Mouse (Mus musculus) forebrain, embryonic 11.5 days (tissue): ENCODE data around the gene Naa80. TPM values are rescaled to one million over a fixed set of nuclear protein-coding genes. Genes with fewer than 3 reads are reported as not detected.

Experiments
- ATAC-seq: fragments of 200-750 bp; cut with Nextera tagmentation; replicated peaks from 2 replicates; pipeline ENCODE4 v1.8.0; 2017; ENCODE audit warnings: moderate TSS enrichment; ENCODE audit not compliant: low FRiP score
- DNase-seq: peaks from one replicate; pipeline ENCODE4 v3.0.0-alpha.2; 2017; ENCODE audit warnings: low spot score
- H3K27ac ChIP-seq: fragments of 300-500 bp; sonication (generic); 2 replicates; pipeline ENCODE4 v1.5.1; 2014; ENCODE audit warnings: low read depth, low read length
- H3K27me3 ChIP-seq: fragments of 300-500 bp; sonication (generic); 2 replicates; pipeline ENCODE4 v1.6.1; 2014; ENCODE audit warnings: mild to moderate bottlenecking, low read length, mixed read lengths; ENCODE audit not compliant: control insufficient read depth, insufficient read depth
- H3K36me3 ChIP-seq: fragments of 300-500 bp; sonication (generic); 2 replicates; pipeline ENCODE4 v1.6.1; 2014; ENCODE audit warnings: mild to moderate bottlenecking, low read length, moderate library complexity, mixed read lengths; ENCODE audit not compliant: control insufficient read depth, insufficient read depth
- H3K4me1 ChIP-seq: fragments of 300-500 bp; sonication (generic); replicated peaks from 2 replicates; pipeline ENCODE4 v1.6.1; 2014; ENCODE audit warnings: low read length, mixed read lengths; ENCODE audit not compliant: control insufficient read depth, insufficient read depth
- H3K4me2 ChIP-seq: fragments of 300-500 bp; sonication (generic); 2 replicates; pipeline ENCODE4 v1.6.1; 2014; ENCODE audit warnings: low read depth, mild to moderate bottlenecking, low read length, moderate library complexity, mixed read lengths; ENCODE audit not compliant: severe bottlenecking
- H3K4me3 ChIP-seq: fragments of 300-500 bp; sonication (generic); 2 replicates; pipeline ENCODE4 v1.5.1; 2014; ENCODE audit warnings: low read depth, low read length
- H3K9ac ChIP-seq: fragments of 300-500 bp; sonication (generic); 2 replicates; pipeline ENCODE4 v1.6.1; 2014; ENCODE audit warnings: low read length
- H3K9me3 ChIP-seq: fragments of 300-500 bp; sonication (generic); 2 replicates; pipeline ENCODE4 v1.6.1; 2016; ENCODE audit warnings: low read length, mixed read lengths; ENCODE audit not compliant: control insufficient read depth
- WGBS: fragments of 180-500 bp; shearing (Covaris S2); extraction: QIAGEN DNeasy Blood & Tissue Kit; methylation state at CpG from one replicate; pipeline ENCODE4 v1.1.7; 2014; 5-methylcytosine and 5-hydroxymethylcytosine counted together
- polyA plus RNA-seq: library from polyadenylated mRNA; unstranded; fragments of >200 nt; fragmentation: Nextera tagmentation; extraction: Ambion mirVana; gene quantifications from 2 replicates; pipeline ENCODE4 v1.2.1, GENCODE M21; 2014

Naa80 gene
- polyA plus RNA-seq, 1 experiment from 2014 or later, result 11.3 TPM

- no peak for ATAC-seq
- Histone ChIP-seq H3K9me3 (no peaks in the 10 kb centered on the region), H3K4me2 (peak overlapping the region; percentile 55), H3K27ac (peak overlapping the region; percentile 100), H3K4me1 (peaks cover 79% of the 10 kb centered on the region), H3K36me3 (no peaks in the 10 kb centered on the region; the same call in 1 of the 2 replicates), H3K4me3 (0 out of 2 replicates have a peak overlapping the region, but pooled peaks have one; percentile 27), H3K9ac (peak overlapping the region; percentile 73), H3K27me3 (no peaks in the 10 kb centered on the region)
- no peak for DNase-seq
- 16% methylated on average over 4 of the region's 4 CpGs for WGBS
Measured at GRCm38 (mm10) chr9:107629411-107629730, 50.7 kb downstream of the Naa80 start.

- WGBS, result 4% methylated on average over 14 of the region's 14 CpGs
- no peak for ATAC-seq
- no peaks in the 10 kb centered on the region; the same call in 1 of the 2 replicates for H3K36me3 ChIP-seq
- peaks cover 73% of the 10 kb centered on the region for H3K4me1 ChIP-seq
- peak overlapping the region; percentile 73 for H3K9ac ChIP-seq
- H3K27ac ChIP-seq, result peak overlapping the region; percentile 100
- H3K27me3 ChIP-seq, result no peaks in the 10 kb centered on the region
- H3K4me3 ChIP-seq, result peak overlapping the region; percentile 27
- DNase-seq, result peak; percentile 76
- H3K9me3 ChIP-seq, result no peaks in the 10 kb centered on the region
- H3K4me2 ChIP-seq, result peak overlapping the region; percentile 55
Measured at GRCm38 (mm10) chr9:107629901-107630425, 51.3 kb downstream of the Naa80 start.

- Histone ChIP-seq H3K4me1 (peaks cover 72% of the 10 kb centered on the region), H3K36me3 (no peaks in the 10 kb centered on the region; the same call in 1 of the 2 replicates), H3K27me3 (no peaks in the 10 kb centered on the region), H3K27ac (peak overlapping the region; percentile 100), H3K9me3 (no peaks in the 10 kb centered on the region), H3K4me3 (peak overlapping the region; percentile 27; the same call in 1 of the 2 replicates), H3K4me2 (peak overlapping the region; percentile 55), H3K9ac (peak overlapping the region; percentile 73)
- ATAC-seq (peak; percentile 57), DNase-seq (peak; percentile 91)
- 4% methylated on average over 4 of the region's 4 CpGs for WGBS
Measured at GRCm38 (mm10) chr9:107630576-107630975, 51.9 kb downstream of the Naa80 start.

GRCm38 (mm10) chr9:107631311-107631826, 52.7 kb downstream of the Naa80 start:
- peak overlapping the region; percentile 97; the same call in 1 of the 2 replicates for H3K9ac ChIP-seq
- peaks cover 68% of the 10 kb centered on the region for H3K4me1 ChIP-seq
- WGBS, result 29% methylated on average over 9 of the region's 9 CpGs
- no peaks in the 10 kb centered on the region for H3K27me3 ChIP-seq
- no peaks in the 10 kb centered on the region; the same call in 1 of the 2 replicates for H3K36me3 ChIP-seq
- H3K9me3 ChIP-seq, result no peaks in the 10 kb centered on the region
- peak overlapping the region; percentile 100 for H3K4me2 ChIP-seq
- peak overlapping the region; percentile 89 for H3K4me3 ChIP-seq
- peak overlapping the region; percentile 100 for H3K27ac ChIP-seq
- ATAC-seq (no peak), DNase-seq (no peak)

GRCm38 (mm10) chr9:107631861-107632260, 53.2 kb downstream of the Naa80 start:
- Histone ChIP-seq H3K4me1 (peaks cover 66% of the 10 kb centered on the region), H3K4me2 (peak overlapping the region; percentile 100), H3K4me3 (peak overlapping the region; percentile 89), H3K9ac (peak overlapping the region; percentile 97), H3K27me3 (no peaks in the 10 kb centered on the region), H3K9me3 (no peaks in the 10 kb centered on the region), H3K36me3 (no peaks in the 10 kb centered on the region; the same call in 1 of the 2 replicates), H3K27ac (peak overlapping the region; percentile 100)
- DNase-seq (no peak), ATAC-seq (no peak)
- 66% methylated on average over 8 of the region's 8 CpGs for WGBS

GRCm38 (mm10) chr9:107632478-107632877, 53.8 kb downstream of the Naa80 start:
- Histone ChIP-seq H3K27me3 (no peaks in the 10 kb centered on the region), H3K4me3 (peak overlapping the region; percentile 89), H3K4me1 (peaks cover 65% of the 10 kb centered on the region), H3K36me3 (no peaks in the 10 kb centered on the region; the same call in 1 of the 2 replicates), H3K9ac (peak overlapping the region; percentile 97), H3K4me2 (peak overlapping the region; percentile 100), H3K27ac (peak overlapping the region; percentile 87), H3K9me3 (no peaks in the 10 kb centered on the region)
- ATAC-seq (no peak), DNase-seq (no peak)
- 44% methylated on average over 6 of the region's 6 CpGs for WGBS

- peaks cover 62% of the 10 kb centered on the region for H3K4me1 ChIP-seq
- peak; percentile 82 for DNase-seq
- peak overlapping the region; percentile 87 for H3K27ac ChIP-seq
- H3K36me3 ChIP-seq, result no peaks in the 10 kb centered on the region; the same call in 1 of the 2 replicates
- peak overlapping the region; percentile 89 for H3K4me3 ChIP-seq
- H3K4me2 ChIP-seq, result peak overlapping the region; percentile 100
- H3K9me3 ChIP-seq, result no peaks in the 10 kb centered on the region
- H3K9ac ChIP-seq, result peak overlapping the region; percentile 97
- ATAC-seq, result no peak
- under 1% methylated on average over 33 of the region's 33 CpGs for WGBS
- H3K27me3 ChIP-seq, result no peaks in the 10 kb centered on the region
Measured at GRCm38 (mm10) chr9:107633091-107633660, 54.5 kb downstream of the Naa80 start.
